Mouse (Mus musculus) spleen, adult 2 months (tissue): ENCODE measurements around the gene 3110009E18Rik.

Experiments
- CTCF ChIP-seq: fragments of 200-500 bp; IDR thresholded peaks from 2 replicates; pipeline ENCODE4 v1.5.1; 2011; ENCODE audit warnings: mild to moderate bottlenecking, inconsistent platforms; ENCODE audit not compliant: insufficient read depth, insufficient read length, insufficient replicate concordance; ENCODE audit errors: extremely low read depth
- POLR2A ChIP-seq: fragments of 200-500 bp; IDR thresholded peaks from 2 replicates; pipeline ENCODE4 v1.6.1; 2011; ENCODE audit warnings: low read depth, low read length, inconsistent platforms

GRCm38 (mm10) chr1:120118854-120119253 is 2.1 kb upstream of the 3110009E18Rik start:
- TF ChIP-seq POLR2A = no peak
- no peak for TF ChIP-seq CTCF
